Mouse (Mus musculus) neural tube, embryonic 10.5 days (tissue): ENCODE data around the gene Def6.

Experiments
- DNase-seq: peaks from one replicate; pipeline ENCODE4 v3.0.0-alpha.2; 2017; ENCODE audit warnings: low spot score; ENCODE audit errors: extremely low spot score

The Def6 gene

DNA sequence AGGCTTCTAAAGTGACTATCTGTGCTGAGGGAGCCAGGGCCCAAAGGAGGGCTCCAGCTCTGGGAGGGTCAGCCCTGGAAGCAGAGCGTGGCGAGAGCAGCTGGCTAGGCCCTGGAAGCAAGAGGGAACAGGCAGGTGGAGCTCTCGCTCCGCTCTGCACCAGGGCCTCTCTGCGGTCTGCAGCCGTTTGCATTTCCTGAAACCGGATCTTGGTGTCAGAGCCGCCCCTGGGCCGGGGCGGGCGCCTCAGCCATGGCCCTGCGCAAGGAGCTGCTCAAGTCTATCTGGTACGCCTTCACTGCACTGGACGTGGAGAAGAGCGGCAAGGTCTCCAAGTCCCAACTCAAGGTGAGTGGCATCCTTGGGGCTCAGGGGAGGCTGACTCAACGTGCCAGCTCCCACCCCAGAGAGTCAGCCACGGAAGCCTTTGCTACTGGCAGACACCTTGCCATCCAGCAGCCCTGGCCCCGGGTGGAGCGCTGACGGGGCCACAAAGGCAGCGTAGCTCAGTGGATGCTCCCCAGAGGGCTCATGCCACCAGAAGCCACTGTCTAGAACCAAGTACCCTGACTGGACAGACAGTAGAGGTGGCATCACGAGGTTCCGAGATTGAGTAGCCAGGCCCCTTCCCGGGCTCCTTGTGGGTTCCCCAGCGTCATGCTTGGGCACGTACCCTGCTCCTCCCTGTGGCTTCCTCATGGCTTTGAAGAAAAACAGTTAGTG, at the start of gene Def6:
Gene Def6 (plus strand): TSS at position 188 of the 723 bp plus-strand sequence.
- DNase-seq = peak; percentile 69

DNA sequence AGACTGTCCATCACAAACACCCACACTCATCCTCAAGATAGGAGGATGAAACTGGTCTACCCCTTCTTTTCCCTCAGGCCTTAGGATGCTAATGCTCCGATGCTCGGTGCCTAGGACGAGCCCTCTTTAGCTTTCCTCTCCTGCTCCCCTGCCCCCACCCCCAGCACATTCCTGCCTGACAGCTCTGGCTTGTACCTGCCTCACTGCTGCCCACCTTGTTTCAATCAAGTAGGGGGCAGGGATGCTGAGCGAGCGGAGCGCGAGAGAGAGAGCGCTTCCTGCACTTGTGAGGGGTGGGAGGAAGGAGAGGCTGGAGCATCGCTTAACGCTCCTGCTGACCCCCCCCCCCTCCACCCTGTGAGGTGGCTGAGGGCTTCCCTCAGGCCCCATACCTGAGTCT, 47.2 kb upstream of the Def6 start:
- DNase-seq = no peak

DNA sequence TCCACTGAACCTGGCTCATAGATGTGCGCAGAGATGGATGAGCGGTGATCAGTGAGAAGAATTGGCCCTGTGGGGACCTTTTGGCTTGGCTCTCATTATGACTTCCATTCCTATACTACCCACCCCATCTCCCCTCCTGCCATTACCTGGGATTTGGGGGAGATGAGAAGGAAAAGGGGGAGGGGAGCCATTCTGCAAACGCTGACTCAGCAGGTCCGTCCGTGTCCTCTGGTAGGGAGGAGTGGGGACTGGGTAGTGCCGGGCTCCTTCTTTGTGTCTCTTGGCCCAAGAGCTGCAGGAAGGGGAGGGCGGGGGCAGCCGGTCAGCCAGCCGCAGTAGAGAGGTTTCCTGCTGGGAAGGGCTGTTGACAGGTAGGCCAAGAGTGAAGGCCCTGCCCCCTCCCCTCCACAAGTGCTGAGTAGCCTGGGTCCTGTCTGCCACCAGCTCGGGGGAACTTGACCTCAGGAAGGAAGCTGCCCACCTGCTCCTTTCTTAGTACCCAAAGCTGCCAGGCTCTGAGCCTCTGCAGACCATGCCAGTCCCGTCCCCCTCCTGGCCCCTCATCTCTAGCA, 46.2 kb upstream of the Def6 start:
- DNase-seq = no peak

DNA sequence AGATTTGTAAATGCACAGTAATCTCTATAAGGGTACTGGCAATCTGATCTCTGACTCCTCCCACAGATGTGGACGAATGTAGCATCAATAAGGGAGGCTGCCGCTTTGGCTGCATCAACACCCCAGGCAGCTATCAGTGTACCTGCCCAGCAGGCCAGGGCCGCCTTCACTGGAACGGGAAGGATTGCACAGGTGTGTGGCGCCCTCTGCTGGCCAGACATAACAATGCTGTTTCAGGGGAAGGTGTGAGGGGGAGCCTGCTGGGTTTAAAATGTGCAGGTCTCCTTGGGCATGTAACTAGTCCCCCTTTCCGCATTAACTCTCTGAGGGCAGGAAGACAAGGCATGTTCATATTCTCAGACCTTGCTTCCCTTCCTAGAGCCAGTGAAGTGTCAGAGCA, 43.9 kb upstream of the Def6 start:
- peak; percentile 86 for DNase-seq

DNA sequence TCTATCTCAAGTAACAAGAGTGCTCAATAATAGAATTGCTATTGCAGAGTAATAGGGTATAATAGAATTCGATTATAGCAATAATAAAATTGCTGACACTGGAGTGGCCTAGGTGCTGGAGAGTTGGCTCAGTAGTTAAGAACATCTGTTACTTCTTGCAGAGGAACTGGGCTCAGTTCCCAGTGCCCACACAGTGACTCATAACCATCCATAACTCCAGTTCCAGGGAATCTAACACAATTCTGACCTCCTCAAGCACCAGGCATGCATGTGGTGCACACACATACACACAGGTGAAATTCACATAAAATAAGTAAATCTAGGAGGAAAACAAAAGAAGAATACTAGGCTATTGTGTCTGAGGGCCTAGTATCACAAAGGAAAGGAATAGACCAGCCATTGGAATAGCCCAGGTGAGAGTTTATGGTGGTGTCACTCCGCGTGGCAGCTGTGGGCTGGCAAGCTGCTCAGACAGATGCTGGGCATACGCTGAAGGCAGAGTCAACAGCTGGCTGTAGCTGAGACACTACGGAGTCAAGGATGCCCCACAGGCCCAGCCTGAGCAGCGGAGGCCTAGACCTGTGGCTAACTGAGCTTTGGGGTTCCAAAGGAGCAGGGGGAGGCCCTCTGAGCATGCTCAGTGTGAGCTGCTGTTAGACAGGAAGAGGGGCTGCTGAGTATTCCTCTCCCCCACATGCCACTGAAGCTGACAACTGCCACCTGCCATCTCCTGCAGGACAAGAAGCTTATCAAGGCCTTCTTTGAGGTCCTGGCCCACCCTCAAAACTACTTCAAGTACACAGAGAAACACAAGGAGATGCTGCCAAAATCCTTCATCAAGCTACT, 36.9 kb upstream of the Def6 start:
- no peak for DNase-seq

DNA sequence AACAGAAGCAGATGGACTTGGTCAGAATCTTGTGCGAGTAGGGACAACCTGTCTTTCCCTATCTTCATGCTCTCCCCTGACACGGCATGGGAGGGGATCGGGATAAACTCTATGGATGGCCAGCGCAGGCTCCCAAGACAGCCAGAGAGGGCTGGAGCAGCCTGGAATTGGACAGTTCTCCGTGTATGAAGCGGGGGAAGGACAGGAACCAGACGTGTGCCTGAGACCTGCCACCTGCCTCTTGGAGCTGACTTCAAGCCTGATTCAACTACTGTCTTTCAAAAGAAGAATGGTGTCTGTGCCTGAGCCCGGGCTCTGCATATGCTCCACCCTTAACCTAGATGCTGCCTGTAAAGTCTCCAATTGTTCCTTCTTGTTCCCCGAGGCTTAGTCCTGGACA, 34.9 kb upstream of the Def6 start:
- no peak for DNase-seq

DNA sequence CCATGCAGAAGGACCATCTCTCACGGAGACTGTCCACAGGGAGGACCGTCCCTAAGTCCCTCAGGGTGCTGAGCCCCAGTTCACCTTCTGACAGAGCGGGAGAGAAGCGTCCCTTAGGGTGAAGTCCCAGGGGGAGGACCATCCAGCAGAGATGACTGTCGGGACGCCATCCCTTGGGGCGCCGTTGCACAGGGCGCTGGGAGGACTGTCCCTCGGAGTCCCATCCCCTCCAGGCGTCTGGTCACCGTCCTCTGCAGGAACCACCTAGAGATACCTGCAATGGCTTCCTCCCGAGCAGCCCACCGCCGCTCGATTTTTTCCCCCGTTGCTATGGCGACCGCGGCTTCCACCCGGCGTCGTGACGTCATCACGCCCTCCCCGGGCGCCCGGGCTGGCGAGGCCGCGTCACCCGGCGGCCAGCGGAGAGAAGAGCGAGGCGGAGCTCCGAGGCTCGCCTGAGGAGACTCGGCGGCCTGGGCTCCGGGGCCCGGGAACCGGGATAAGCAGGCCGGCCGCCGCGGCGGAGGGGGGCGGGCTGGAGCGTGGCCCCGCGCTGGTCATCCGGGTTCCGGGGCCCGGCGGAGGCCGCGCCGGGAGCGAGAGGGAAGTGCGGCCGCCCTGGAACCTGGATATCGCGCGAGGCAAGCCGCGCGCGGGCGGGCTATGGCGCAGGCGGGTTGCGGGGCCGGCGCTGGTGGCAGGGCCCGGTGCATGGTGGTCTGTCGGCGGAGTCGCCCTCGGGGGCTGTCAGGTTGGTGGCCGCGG, 30.6 kb upstream of the Def6 start, which contains the start of gene Zfp523:
Gene Zfp523 (plus strand): TSS at position 355 of the 765 bp plus-strand sequence.
- peak; percentile 96 for DNase-seq

DNA sequence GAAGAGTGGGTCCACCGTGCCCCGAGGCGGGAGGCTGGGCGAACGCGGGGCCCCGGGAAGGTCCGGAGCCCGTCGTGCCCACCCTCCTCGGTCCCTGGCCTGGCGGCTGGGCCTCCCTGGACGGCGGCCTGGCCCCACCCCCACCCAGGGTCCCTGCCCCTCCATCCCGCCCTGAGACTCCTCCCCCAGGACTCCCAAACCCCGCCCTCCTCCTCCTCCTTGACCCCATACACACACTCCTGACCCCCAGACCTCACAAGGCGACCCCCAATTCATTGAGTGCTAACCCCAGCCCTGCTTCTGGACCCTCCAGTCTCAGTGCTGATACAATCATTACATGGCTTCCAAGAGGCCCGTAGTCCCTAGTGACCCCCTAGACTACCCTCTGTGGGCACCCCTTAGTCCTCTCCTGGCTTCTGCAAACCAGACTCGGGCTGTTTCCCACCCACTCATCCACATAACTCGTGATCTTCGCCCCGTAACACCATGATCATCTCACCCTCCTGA, 30.0 kb upstream of the Def6 start:
- no peak for DNase-seq

DNA sequence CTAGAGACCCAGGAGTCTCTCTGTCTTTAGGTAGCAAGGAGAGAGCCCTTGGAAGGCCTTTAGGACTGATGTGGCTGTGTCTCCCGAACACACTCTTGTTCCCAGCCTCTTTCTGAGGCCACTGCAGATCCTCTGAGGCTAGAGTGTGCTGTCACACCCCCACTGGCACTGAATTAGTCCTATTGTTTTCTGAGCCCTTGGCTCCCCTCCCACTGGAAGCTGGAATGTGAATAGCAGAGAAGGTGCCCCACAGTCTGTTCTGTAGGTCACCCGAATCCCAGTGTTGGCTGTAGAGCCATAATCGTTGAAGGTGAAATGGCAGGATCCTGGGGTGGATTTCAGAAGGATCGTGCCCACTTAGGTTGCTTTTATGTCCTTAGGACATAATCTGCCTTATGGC, 27.2 kb upstream of the Def6 start:
- DNase-seq = no peak

DNA sequence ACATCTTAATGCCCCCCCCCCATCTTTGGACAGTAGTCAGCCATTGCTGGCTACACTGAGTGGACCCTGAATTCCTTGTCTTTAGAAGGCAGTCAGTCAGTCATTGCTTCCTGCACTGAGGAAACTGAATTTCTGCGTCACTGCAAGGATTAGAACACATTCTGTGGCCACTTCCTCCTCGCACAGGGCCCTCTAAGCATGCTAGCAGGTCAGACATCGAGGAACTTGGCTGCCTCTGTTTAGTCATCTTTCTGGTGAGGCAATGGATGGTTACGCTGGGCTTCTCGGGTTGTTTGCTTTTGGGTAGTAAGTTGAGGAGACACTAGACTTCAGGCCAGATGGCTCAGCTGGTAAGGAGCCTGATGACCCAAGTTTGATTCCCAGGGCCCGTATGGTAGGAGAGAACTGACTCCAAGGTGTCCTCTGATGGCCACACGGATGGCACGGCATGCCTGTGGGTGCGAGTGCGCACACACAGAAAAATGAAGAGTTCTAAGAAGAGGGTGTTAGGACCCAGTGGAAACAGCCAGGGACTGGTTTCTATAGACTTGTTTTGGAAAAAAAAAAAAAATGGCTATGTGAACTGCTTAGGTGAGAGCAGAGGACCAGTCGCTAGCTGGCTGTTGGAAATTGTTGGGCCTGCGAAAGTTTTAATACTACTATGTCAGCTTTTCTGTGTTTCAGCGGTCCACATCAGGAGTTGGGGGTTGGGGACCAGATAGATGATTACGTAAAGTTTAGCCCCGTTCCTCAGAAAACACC, 26.6 kb upstream of the Def6 start:
- DNase-seq = no peak

DNA sequence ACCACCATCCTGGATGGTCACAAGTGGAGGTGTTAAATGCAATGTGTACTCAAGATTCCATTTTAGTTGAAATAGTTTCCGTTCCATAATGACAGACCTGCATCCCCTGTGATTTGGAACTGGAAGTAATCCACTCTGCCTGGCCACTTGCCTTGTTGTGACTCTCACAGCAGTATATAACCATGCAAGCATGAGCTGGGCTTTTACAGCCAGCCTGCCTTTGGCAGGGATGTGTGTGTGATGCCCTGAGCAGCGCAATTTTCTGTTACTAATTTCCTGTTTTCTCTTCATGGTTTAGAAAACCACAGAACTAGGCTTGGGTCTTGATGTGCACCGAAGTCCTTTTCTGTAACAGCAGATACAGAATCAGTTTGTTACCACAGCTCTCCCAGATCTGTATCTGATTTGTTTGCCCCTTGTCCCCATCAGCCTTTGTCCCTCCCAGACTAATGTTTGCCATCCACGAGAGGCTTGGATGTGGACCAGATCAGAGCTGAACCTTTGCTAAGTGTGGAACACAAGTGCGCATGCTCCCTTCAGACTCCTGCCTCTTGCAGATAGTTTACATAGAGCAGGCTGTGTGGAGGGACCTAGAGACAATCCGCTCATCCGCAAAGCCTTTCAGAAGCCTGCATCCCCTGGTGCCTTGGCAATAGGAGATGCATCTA, 22.5 kb upstream of the Def6 start:
- no peak for DNase-seq

DNA sequence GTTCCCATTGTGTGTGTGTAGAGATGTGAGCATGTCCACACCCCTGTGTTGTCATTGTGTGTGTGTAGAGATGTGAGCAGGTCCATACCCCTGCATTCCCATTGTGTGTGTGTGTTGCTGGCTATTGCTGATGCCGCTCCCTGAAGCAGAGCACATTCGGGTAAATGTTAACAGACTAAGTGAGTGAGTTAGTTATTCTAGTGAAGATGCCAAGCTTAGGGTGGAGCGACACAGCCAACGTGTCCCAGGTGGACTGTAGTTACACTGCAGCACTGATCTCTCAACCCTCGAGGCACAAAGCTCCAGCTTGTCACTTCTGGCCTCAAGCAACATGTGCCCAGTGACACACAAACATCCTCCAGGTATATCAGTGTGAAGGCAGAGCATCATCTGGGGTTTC, 19.3 kb upstream of the Def6 start:
- DNase-seq = no peak

DNA sequence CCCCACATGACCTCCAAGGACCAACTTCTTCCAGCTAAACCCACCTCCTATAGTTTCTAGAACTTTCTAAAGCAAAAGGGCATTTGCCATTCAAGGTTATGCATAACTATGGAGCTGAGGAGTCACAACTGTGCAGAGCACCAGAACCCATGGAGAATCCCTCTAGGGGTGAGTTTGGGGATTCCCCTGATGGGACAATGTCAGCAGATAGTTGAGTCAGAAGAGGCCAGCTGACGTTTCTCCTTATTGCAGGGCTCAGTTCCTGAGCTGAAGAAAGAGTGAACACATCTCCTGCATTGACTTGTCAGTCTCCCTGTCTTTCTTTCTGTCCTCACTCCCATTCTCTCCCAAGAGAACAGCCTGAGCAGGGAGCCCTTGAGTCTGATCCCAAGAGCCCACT, 14.8 kb upstream of the Def6 start:
- no peak for DNase-seq

DNA sequence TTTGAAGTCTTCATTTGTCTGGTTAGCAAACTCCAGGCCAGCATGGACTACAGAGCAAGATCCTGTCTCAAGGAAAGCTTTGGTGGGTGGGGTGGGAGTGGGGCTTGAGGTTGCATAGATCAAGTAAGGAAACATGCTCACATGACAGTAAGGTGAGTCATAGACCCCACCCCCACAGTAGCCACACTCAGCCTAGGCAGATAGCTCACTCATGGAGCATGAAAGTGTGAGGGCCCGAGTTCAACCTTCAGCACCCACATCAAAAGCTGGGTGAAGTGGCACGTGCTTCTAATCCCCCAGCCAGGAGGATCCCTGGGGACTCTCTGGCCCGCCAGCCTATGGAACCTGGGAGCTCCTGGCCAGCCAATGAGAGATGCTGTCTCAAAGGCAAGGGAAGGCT, 14.0 kb upstream of the Def6 start:
- DNase-seq = no peak

DNA sequence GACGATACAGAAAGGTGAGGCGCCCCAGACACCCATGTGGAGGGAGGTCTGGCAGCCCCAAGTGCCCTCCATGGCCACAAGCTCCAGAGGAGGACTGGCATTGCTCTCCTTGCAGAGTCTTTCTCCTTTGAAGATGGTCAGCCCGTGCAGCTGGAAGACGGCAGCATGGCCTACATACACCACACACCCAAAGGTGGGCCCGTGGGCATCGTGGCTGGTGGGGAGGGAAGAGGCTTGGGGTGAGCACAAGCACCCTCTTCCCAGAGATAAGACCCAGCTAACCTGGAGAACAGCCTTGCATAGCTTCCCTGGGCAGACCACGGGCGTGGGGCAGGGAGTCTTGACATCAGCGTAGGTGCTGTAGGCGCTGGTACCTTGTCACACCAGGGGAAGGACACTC, 12.5 kb upstream of the Def6 start:
- no peak for DNase-seq

DNA sequence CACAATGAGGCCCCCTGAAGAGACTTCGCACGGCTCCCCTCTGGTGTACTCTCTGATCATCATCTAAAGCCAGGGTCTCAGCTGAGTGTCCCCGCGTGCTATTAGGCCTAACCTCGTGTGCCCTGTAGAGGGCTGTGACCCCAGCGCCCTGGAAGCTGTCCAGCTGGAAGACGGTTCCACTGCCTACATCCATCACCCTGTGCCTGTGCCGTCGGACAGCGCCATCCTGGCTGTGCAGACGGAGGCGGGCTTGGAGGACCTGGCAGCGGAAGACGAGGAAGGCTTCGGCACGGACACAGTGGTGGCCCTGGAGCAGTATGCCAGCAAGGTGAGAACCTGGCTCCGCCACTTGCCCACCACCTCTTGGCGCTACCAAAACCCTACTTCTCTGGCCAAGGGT, 9.9 kb upstream of the Def6 start:
- DNase-seq = peak; percentile 31

DNA sequence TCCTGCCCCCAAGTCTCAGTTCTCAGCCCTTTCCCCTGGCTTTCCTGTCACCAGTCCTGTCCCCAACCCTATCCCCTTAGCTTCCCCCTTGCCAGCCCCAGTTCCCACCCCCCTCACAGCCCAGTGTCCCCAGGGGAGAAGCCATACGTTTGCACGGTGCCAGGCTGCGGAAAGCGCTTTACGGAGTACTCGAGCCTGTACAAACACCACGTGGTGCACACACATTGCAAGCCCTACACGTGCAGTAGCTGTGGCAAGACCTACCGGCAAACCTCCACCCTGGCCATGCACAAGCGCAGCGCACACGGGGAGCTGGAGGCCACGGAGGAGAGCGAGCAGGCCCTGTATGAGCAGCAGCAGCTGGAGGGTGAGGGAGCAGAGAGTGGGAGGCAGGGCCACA, 5.6 kb upstream of the Def6 start:
- DNase-seq = no peak

DNA sequence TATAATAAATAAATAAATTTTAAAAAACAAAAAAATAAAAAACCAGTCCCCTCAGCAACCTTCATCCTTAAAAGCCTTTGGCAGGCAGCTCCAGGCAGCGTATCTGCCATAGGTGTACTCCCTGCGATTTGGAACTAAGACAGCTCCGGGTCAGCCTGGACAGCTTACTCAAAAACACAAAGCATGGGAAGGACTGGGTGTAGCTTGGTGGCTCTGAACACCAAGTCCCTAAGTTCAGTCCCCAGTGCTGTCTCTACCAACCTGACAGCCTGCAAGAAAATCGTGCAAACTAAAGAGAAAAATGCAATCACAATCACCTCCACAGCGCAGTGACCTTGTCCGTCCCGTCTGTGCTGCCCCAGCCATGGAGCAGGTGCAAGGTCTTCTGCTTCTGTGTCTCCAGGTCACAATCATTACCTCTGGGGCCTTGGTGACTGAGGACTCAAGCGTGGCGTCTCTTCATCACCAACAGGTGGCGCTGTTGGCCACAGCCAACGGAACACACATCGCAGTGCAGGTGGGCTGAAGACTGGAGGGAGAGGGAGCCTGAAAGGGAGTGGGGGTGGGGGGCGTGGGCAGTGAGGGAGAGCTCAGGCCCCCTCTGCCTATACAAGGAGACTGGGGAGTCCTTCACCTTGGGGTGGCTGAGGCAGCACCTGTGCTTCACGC, 3.4 kb upstream of the Def6 start:
- peak; percentile 57 for DNase-seq

DNA sequence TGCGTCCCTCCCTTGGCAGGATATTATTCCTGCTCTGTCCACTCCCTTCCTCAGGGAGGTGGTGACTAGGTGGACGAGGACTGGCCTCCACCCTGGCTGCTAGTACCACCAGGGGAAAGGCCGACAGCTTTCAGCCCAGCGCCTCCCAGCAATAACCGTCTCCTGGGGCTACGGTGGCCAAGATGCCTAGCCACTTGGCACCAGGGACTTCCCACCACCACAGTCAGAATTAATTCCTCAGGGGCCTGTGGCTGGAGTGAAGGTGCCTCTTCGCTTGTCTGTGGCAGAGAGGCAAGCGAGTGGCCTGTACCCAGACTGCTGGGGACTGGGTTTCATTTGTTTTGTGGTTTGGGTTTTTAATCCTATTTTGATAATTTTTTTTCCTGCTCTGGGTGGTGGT, 2.1 kb upstream of the Def6 start:
- DNase-seq = no peak

DNA sequence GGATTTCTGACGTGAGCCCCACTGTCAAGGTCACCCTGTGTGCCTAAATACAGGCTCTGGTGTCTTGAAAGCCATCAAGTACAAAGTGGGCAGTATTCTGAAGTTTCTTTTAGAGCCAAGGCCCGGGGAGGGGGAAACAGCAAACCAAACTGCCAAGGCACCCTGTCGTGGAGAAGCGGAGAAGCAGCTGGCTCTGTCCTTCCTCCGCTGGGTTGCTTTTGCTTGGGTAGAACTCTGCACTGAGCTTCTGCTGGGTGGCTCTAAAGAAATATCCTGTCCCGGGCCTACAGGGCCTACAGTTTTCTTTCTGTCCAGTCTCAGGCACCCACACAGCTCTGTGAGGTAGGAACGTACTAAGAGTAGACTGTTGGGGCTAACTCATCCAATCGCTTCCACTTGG, 486 bp upstream of the Def6 start:
- DNase-seq = no peak
